Comparison of ENCODE assay signal across 15 mouse cellular contexts in the genomic region with DNA sequence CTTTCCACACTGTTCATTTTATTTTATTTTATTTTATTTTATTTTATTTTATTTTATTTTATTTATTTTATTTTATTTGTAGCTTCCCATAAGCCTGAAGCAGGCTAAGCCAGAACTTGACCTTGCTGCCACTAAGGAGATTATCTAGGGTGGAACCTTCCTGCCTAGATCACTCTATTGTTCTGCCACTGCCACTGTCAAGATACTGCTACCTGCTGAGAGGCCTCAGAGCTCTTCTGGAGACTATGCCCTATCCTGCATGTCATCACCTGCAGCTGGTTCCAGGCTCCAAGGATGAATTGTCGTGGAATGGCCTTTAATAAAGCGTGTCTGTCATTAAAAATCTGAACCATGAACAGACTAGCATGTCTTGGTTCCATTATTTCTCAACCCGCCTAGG. TPM values are rescaled to one million over a fixed set of nuclear protein-coding genes. Genes with fewer than 3 reads are reported as not detected.
DNase-seq lines count a peak whose midpoint lies in the region.
"Not testable (repeated sequence)": the region's sequence is repeated elsewhere in the genome, so short reads cannot be mapped to it uniquely, and the experiment has no call there.
"Had no signal": no experiment of that assay in that cellular context is flagged by ENCODE, and none has a peak within 500 bp of the region (broad histone marks: within the 10 kb centered on the region; RNA-seq: fewer than 3 reads in every experiment).

No protein-coding gene starts in this region.

- H3K9ac ChIP-seq in ES-E14 (ENCODE audit: insufficient read depth, low read depth, low read length, poor library complexity, severe bottlenecking) = not testable (repeated sequence)

- in situ Hi-C loops in ES-E14 (cut with MboI; ENCODE audit: low sequenced_read_pairs in 2 of 2, unreplicated experiment in 2 of 2) = not testable (repeated sequence)

- H3K4me1 ChIP-seq in ES-E14 (ENCODE audit: control insufficient read depth in 2 of 2, insufficient read depth in 2 of 2, low read length in 2 of 2, poor library complexity in 1 of 2) = not testable (repeated sequence)

- DNase-seq in ES-CJ7 (ENCODE audit: low read depth, low spot score) = peak; percentile 72
- peak; percentile 9 for DNase-seq in ES-E14 (ENCODE audit: low read depth, low spot score)
- DNase-seq in R1 (ENCODE audit: low read depth, low spot score) = peak; percentile 62
- DNase-seq in ZHBTc4 (ENCODE audit: low read depth, low spot score) = peak; percentile 59

- not testable (repeated sequence) for H3K4me3 ChIP-seq in ES-E14 (ENCODE audit: insufficient read depth in 1 of 2, low read depth in 1 of 2, low read length in 2 of 2, poor library complexity in 1 of 2, severe bottlenecking in 1 of 2)

- H3K36me3 ChIP-seq in ES-E14 (ENCODE audit: control insufficient read depth, insufficient read depth, low read length, poor library complexity, severe bottlenecking) = not testable (repeated sequence)

- H3K9me3 ChIP-seq in ES-E14 (ENCODE audit: control insufficient read depth, insufficient read depth, low read depth, low read length) = not testable (repeated sequence)

- not testable (repeated sequence) for H3K27ac ChIP-seq in ES-E14 (ENCODE audit: insufficient read depth, low read depth, low read length, poor library complexity, severe bottlenecking)

RNA-seq across cellular contexts. Expression of a gene that starts 5.2 kb away (rescaled TPM):
- total RNA-seq in ES-E14 (2012; rRNA removed) = not detected in 2 replicates
- total RNA-seq: adrenal gland, adult 18-20 months; adrenal gland, adult 2 months; adrenal gland, adult 8-10 months; adrenal gland, postnatal 10 days; adrenal gland, postnatal 14 days; adrenal gland, postnatal 25 days; adrenal gland, postnatal 36 days; adrenal gland, postnatal 4 days; CH12.LX; G1E; MEL had no signal

RNA-seq across cellular contexts. Expression of a gene that starts 51.0 kb away (rescaled TPM):
- not detected in 2 replicates for total RNA-seq in ES-E14 (2012; rRNA removed)
- total RNA-seq: adrenal gland, adult 18-20 months; adrenal gland, adult 2 months; adrenal gland, adult 8-10 months; adrenal gland, postnatal 10 days; adrenal gland, postnatal 14 days; adrenal gland, postnatal 25 days; adrenal gland, postnatal 36 days; adrenal gland, postnatal 4 days; CH12.LX; G1E; MEL had no signal

RNA-seq across cellular contexts. Expression of a gene that starts 58.6 kb away (rescaled TPM):
- not detected in 2 replicates for total RNA-seq in ES-E14 (2012; rRNA removed)
- total RNA-seq: adrenal gland, adult 18-20 months; adrenal gland, adult 2 months; adrenal gland, adult 8-10 months; adrenal gland, postnatal 10 days; adrenal gland, postnatal 14 days; adrenal gland, postnatal 25 days; adrenal gland, postnatal 36 days; adrenal gland, postnatal 4 days; CH12.LX; G1E; MEL had no signal

Comparison
In these comparisons a context has a peak if more than half of its experiments do, and no peak if none do; other contexts are left out.
1. DNase-seq: peak in every context shown above with its lines; median percentile 72 in ES-CJ7; 62 in R1; 59 in ZHBTc4; 9 in ES-E14.